Mouse (Mus musculus): ENCODE data around the gene March10. TPM values are rescaled to one million over a fixed set of nuclear protein-coding genes. Genes with fewer than 3 reads are reported as not detected.

March10 gene
- polyA plus RNA-seq, 1 experiment = not detected

DNA sequence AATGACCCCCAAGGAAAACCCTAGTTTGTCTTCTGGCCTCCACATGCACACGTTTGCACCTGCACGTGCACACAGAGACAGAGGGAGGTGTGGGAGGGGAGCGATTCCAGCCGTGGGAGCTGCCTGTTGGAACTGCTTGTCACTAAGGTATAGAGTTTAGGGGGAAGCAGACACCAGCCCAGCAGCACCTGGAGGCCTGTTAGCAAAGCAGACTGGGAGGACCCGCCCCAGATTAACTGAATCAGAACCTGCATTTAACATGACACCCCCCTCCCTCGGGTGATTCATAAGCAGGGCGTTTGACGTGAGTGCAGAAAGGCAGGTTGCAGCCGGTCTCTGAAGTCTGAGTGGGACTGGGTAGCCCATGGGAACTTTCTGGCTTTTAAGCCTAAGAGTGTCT is 126.6 kb downstream of the March10 start:
- Histone ChIP-seq H3K27ac (ENCODE audit: insufficient read depth, low read depth, low read length) (no peak overlapping the region), H3K4me3 (ENCODE audit: insufficient read depth, low read depth, low read length) (no peak overlapping the region), H3K4me1 (ENCODE audit: control insufficient read depth, insufficient read depth, low read length) (peaks cover 13% of the 10 kb centered on the region)
- WGBS = 56% methylated on average over 9 of the region's 9 CpGs
- TF ChIP-seq POLR2A (IDR thresholded peaks at IDR 0.05; ENCODE audit: insufficient read depth, low read depth, low read length) (no peak), CTCF (IDR thresholded peaks at IDR 0.05; ENCODE audit: insufficient read depth, low read depth, low read length) (no peak)

DNA sequence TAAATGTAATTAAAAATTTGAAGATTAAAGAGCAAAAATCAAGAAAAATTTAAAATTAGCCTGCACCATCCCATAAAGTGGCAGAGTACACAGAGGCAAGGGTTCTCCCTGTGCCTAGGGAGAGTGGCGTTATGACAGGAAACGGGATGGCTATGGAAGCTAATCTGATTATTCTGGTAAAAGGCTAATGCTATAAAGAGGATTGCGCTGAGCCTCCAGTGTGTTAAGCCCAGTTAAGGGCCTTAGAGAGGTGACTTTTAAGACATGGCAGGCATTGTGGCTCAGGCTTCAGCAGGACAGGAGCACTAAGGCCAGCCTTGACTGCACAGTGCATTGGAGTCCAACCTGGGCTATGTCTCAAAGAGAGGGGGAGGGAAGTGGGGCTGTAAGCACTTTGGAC is 129.4 kb downstream of the March10 start:
- WGBS = 93% methylated on average over 3 of the region's 3 CpGs
- TF ChIP-seq POLR2A (IDR thresholded peaks at IDR 0.05; ENCODE audit: insufficient read depth, low read depth, low read length) (no peak), CTCF (IDR thresholded peaks at IDR 0.05; ENCODE audit: insufficient read depth, low read depth, low read length) (no peak)
- Histone ChIP-seq H3K4me1 (ENCODE audit: control insufficient read depth, insufficient read depth, low read length) (peaks cover 9% of the 10 kb centered on the region), H3K27ac (ENCODE audit: insufficient read depth, low read depth, low read length) (no peak overlapping the region), H3K4me3 (ENCODE audit: insufficient read depth, low read depth, low read length) (no peak overlapping the region)

DNA sequence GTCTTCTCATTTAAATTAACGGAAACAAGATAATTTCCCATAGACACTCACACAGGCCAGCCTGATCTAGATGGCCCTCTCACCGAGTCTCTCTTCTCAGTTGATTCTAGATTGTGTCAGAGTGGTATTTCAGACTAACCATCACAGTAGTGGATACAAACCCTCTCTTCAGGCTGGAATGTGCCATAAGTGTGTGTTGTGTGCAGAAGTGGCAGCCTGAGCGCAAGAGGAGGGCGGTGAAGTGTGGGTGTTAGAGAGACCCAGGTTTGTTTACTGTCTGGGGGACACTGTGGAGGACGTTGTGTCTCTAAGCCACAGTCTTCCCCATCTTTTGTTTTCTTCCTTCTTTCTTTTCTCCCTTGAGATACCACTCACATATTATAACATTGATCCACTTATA is 133.0 kb downstream of the March10 start:
- H3K4me3 ChIP-seq (ENCODE audit: insufficient read depth, low read depth, low read length) = no peak overlapping the region
- no peak for TF ChIP-seq CTCF (IDR thresholded peaks at IDR 0.05; ENCODE audit: insufficient read depth, low read depth, low read length)
- no peak for TF ChIP-seq POLR2A (IDR thresholded peaks at IDR 0.05; ENCODE audit: insufficient read depth, low read depth, low read length)
- H3K4me1 ChIP-seq (ENCODE audit: control insufficient read depth, insufficient read depth, low read length) = no peaks in the 10 kb centered on the region
- 86% methylated on average over 5 of the region's 5 CpGs for WGBS
- no peak overlapping the region for H3K27ac ChIP-seq (ENCODE audit: insufficient read depth, low read depth, low read length)

DNA sequence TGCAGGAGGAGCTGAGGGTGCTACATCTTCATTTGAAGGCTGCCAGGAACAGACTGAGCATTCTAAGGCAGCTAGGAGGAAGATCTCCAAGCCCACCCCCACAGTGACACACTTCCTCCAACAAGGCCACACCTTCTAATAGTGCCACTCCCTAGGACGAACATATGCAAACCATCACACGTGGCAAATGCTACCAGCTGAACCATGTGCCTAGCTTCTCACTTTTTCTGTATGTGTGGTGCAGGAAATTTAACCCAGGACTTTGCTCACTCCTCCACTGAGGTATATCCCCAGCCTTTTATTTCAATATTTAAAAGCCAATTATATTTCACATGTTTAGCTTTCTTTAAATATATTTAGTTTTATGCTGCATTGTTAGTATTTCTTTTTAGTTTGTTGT is 135.4 kb downstream of the March10 start:
- TF ChIP-seq CTCF (IDR thresholded peaks at IDR 0.05; ENCODE audit: insufficient read depth, low read depth, low read length) = no peak
- no peak for TF ChIP-seq POLR2A (IDR thresholded peaks at IDR 0.05; ENCODE audit: insufficient read depth, low read depth, low read length)
- 85% methylated on average over 2 of the region's 2 CpGs for WGBS
- no peak overlapping the region for H3K4me3 ChIP-seq (ENCODE audit: insufficient read depth, low read depth, low read length)
- H3K27ac ChIP-seq (ENCODE audit: insufficient read depth, low read depth, low read length) = no peak overlapping the region
- H3K4me1 ChIP-seq (ENCODE audit: control insufficient read depth, insufficient read depth, low read length) = no peaks in the 10 kb centered on the region

DNA sequence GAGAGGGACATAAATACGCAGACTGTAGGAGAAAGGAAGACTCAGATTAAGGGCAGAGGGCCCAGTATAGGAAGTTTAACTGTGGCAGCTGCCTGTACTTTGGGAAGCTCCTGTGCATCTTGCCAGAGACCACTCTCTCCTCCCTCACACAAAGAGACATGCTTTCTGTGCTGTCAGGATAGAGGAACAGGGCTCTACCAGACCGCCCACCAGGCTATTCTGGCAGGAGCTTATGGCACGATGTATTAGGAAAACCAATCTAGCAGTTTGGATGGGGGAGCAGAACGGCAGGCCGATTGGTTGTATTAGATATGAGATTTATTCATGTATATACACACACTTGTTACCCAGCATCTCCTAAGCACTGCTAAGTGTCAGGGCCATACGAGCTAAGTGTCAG is 138.8 kb downstream of the March10 start:
- WGBS = 93% methylated on average over 6 of the region's 6 CpGs
- H3K4me3 ChIP-seq (ENCODE audit: insufficient read depth, low read depth, low read length) = no peak overlapping the region
- H3K4me1 ChIP-seq (ENCODE audit: control insufficient read depth, insufficient read depth, low read length) = peaks cover 17% of the 10 kb centered on the region
- no peak overlapping the region for H3K27ac ChIP-seq (ENCODE audit: insufficient read depth, low read depth, low read length)
- TF ChIP-seq CTCF (IDR thresholded peaks at IDR 0.05; ENCODE audit: insufficient read depth, low read depth, low read length) (no peak), POLR2A (IDR thresholded peaks at IDR 0.05; ENCODE audit: insufficient read depth, low read depth, low read length) (no peak)

DNA sequence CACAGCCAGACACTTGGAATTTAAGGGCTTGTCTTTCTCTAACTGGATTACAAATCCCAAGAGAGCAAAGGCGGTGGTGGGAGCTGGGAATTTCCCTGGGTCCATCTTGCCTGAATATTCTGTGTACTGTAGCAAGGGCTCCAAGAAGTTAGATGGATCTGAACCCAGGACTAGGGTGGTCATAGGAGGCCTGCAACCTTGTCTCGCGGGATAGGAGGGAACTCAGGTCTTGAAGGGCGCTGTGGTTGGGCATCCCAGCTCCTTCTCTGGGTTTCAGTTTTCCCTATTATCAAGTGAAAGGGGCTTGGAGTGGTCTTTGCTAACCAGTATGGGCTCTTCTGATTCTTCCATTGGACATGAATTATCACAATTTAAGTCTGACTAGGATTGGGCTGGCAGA is 140.4 kb downstream of the March10 start:
- H3K4me1 ChIP-seq (ENCODE audit: control insufficient read depth, insufficient read depth, low read length) = peaks cover 27% of the 10 kb centered on the region
- H3K4me3 ChIP-seq (ENCODE audit: insufficient read depth, low read depth, low read length) = no peak overlapping the region
- no peak overlapping the region for H3K27ac ChIP-seq (ENCODE audit: insufficient read depth, low read depth, low read length)
- TF ChIP-seq CTCF (IDR thresholded peaks at IDR 0.05; ENCODE audit: insufficient read depth, low read depth, low read length) (no peak), POLR2A (IDR thresholded peaks at IDR 0.05; ENCODE audit: insufficient read depth, low read depth, low read length) (no peak)
- WGBS = 98% methylated on average over 4 of the region's 4 CpGs

DNA sequence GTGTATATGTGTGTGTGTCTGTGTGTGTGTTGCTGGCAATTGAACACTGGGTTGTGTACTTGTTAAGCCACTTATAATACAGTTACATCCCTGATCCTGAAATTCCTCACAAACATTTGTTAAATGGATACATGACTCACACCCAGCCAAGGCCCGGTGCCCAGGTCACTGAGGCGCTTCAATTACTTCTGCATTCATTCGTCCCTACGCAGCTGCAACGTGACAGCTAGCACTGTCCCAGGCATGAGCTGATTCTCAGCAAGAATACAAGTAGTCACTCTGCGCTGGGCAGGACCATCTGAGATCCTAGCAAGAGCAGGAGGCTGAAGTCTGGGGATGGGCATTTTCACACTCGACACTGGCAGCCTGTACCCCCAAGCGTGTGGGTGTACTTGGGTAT is 141.2 kb downstream of the March10 start:
- TF ChIP-seq CTCF (IDR thresholded peaks at IDR 0.05; ENCODE audit: insufficient read depth, low read depth, low read length) = no peak
- no peak for TF ChIP-seq POLR2A (IDR thresholded peaks at IDR 0.05; ENCODE audit: insufficient read depth, low read depth, low read length)
- H3K27ac ChIP-seq (ENCODE audit: insufficient read depth, low read depth, low read length) = no peak overlapping the region
- WGBS = 70% methylated on average over 8 of the region's 8 CpGs
- no peak overlapping the region for H3K4me3 ChIP-seq (ENCODE audit: insufficient read depth, low read depth, low read length)
- H3K4me1 ChIP-seq (ENCODE audit: control insufficient read depth, insufficient read depth, low read length) = peaks cover 27% of the 10 kb centered on the region

DNA sequence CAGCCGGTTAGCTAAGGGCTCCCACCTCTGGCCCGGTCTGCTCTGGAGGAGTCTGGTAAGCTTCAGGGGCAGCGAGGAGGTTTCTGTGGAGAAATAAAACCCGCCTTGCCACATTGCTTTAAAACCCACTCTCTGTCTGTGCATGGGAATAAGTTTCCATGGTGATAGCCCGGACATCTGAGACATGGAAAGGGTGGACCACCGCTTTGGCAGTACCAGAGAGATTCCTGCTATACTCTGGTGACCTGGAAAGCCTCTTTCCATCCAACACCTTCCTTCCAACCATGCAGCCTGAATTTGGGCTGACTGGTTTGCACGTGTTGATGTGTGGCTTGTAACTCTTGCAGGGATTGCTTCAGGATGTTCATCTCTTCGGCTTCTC is 142.9 kb downstream of the March10 start:
- H3K27ac ChIP-seq (ENCODE audit: insufficient read depth, low read depth, low read length) = no peak overlapping the region
- H3K4me3 ChIP-seq (ENCODE audit: insufficient read depth, low read depth, low read length) = no peak overlapping the region
- H3K4me1 ChIP-seq (ENCODE audit: control insufficient read depth, insufficient read depth, low read length) = peaks cover 27% of the 10 kb centered on the region
- 54% methylated on average over 8 of the region's 8 CpGs for WGBS
- no peak for TF ChIP-seq CTCF (IDR thresholded peaks at IDR 0.05; ENCODE audit: insufficient read depth, low read depth, low read length)
- no peak for TF ChIP-seq POLR2A (IDR thresholded peaks at IDR 0.05; ENCODE audit: insufficient read depth, low read depth, low read length)

DNA sequence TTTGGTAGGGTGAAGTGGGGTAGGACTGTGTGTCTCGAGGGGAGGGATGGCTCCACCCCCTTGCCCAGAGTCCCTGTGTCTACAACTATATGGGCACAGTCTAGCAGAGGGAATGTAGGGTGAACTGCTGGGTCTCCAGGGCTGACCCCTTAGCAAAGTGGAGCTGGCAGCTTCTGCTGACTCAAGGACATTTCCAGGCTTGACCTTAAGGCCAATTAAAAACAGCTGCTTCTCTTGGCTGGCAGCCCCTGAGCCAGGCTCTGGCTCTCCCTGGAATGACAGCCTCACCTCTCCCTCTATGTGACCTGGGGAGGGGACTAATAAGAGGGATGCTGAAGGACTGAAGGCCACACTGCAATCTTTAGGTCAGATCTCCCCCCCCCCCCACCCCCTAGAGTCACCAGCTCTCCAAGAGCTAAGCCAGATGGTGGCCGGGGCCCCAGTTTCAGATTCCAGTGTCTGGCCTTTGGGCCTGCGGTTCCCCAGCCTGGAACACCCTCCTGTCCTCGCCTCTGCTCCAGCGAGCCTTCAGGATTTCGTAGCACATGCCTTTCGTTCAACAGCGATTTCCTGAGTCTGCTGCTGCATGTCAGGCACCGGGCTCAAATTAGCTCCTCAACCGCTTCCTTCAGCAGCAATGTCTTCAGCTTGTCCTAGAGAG is 143.4 kb downstream of the March10 start:
- 55% methylated on average over 10 of the region's 10 CpGs for WGBS
- H3K4me3 ChIP-seq (ENCODE audit: insufficient read depth, low read depth, low read length) = no peak overlapping the region
- peaks cover 27% of the 10 kb centered on the region for H3K4me1 ChIP-seq (ENCODE audit: control insufficient read depth, insufficient read depth, low read length)
- H3K27ac ChIP-seq (ENCODE audit: insufficient read depth, low read depth, low read length) = no peak overlapping the region
- TF ChIP-seq POLR2A (IDR thresholded peaks at IDR 0.05; ENCODE audit: insufficient read depth, low read depth, low read length) (no peak), CTCF (IDR thresholded peaks at IDR 0.05; ENCODE audit: insufficient read depth, low read depth, low read length) (no peak)

Data from olfactory bulb, adult 2 months (tissue).